Mouse (Mus musculus): ENCODE measurements around the gene Proser2. TPM values are rescaled to one million over a fixed set of nuclear protein-coding genes. Genes with fewer than 3 reads are reported as not detected.

Gene Proser2
- polyA plus RNA-seq, 1 experiment: not detected

GRCm38 (mm10) chr2:6059291-6059690 is 70.7 kb downstream of the Proser2 start:
- TF ChIP-seq CTCF (IDR thresholded peaks at IDR 0.05; ENCODE audit: low read depth, low read length) (no peak), POLR2A (IDR thresholded peaks at IDR 0.05; ENCODE audit: borderline replicate concordance, low read depth, low read length) (no peak)
- Histone ChIP-seq H3K4me1 (ENCODE audit: control insufficient read depth, insufficient read depth, low read length) (no peaks in the 10 kb centered on the region), H3K4me3 (ENCODE audit: insufficient read depth, low read length) (no peak overlapping the region), H3K27ac (ENCODE audit: insufficient read depth, low read depth, low read length) (no peak overlapping the region)

- H3K4me1 ChIP-seq (ENCODE audit: control insufficient read depth, insufficient read depth, low read length): no peaks in the 10 kb centered on the region
- no peak for TF ChIP-seq POLR2A (IDR thresholded peaks at IDR 0.05; ENCODE audit: borderline replicate concordance, low read depth, low read length)
- TF ChIP-seq CTCF (IDR thresholded peaks at IDR 0.05; ENCODE audit: low read depth, low read length): no peak
Measured at GRCm38 (mm10) chr2:6056518-6056917, 73.5 kb downstream of the Proser2 start.

GRCm38 (mm10) chr2:6055466-6055865 is 74.5 kb downstream of the Proser2 start:
- Histone ChIP-seq H3K4me1 (ENCODE audit: control insufficient read depth, insufficient read depth, low read length) (no peaks in the 10 kb centered on the region), H3K4me3 (ENCODE audit: insufficient read depth, low read length) (no peak overlapping the region), H3K27ac (ENCODE audit: insufficient read depth, low read depth, low read length) (no peak overlapping the region)
- TF ChIP-seq CTCF (IDR thresholded peaks at IDR 0.05; ENCODE audit: low read depth, low read length): no peak
- no peak for TF ChIP-seq POLR2A (IDR thresholded peaks at IDR 0.05; ENCODE audit: borderline replicate concordance, low read depth, low read length)

More at GRCm38 (mm10) chr2:6056518-6056917, 73.5 kb downstream of the Proser2 start:
- Histone ChIP-seq H3K4me3 (ENCODE audit: insufficient read depth, low read length) (no peak overlapping the region), H3K27ac (ENCODE audit: insufficient read depth, low read depth, low read length) (no peak overlapping the region)

GRCm38 (mm10) chr2:6049018-6049417 is 81.0 kb downstream of the Proser2 start:
- Histone ChIP-seq H3K4me1 (ENCODE audit: control insufficient read depth, insufficient read depth, low read length) (peaks cover 11% of the 10 kb centered on the region), H3K4me3 (ENCODE audit: insufficient read depth, low read length) (no peak overlapping the region), H3K27ac (ENCODE audit: insufficient read depth, low read depth, low read length) (no peak overlapping the region)
- TF ChIP-seq POLR2A (IDR thresholded peaks at IDR 0.05; ENCODE audit: borderline replicate concordance, low read depth, low read length) (no peak), CTCF (IDR thresholded peaks at IDR 0.05; ENCODE audit: low read depth, low read length) (no peak)

- Histone ChIP-seq H3K27ac (ENCODE audit: insufficient read depth, low read depth, low read length) (no peak overlapping the region), H3K4me3 (ENCODE audit: insufficient read depth, low read length) (no peak overlapping the region), H3K4me1 (ENCODE audit: control insufficient read depth, insufficient read depth, low read length) (peaks cover 13% of the 10 kb centered on the region)
- TF ChIP-seq POLR2A (IDR thresholded peaks at IDR 0.05; ENCODE audit: borderline replicate concordance, low read depth, low read length) (no peak), CTCF (IDR thresholded peaks at IDR 0.05; ENCODE audit: low read depth, low read length) (no peak)
Measured at GRCm38 (mm10) chr2:6048570-6048969, 81.4 kb downstream of the Proser2 start.

Other genes starting within 250 kb of the Proser2 start
- 20.8 and 24.5 TPM in 2 replicates for gene Sec61a2, start 234.8 kb downstream of the Proser2 start, polyA plus RNA-seq (2012; ENCODE audit: insufficient read depth, insufficient read length, missing spikeins)
- 0.23 and 1.3 TPM in 2 replicates for gene Dhtkd1, start 187.4 kb downstream of the Proser2 start, polyA plus RNA-seq (2012; ENCODE audit: insufficient read depth, insufficient read length, missing spikeins)
- gene Upf2, start 178.7 kb downstream of the Proser2 start, polyA plus RNA-seq (2012; ENCODE audit: insufficient read depth, insufficient read length, missing spikeins): 19.6 and 22.4 TPM in 2 replicates
- gene Echdc3, start 82.8 kb upstream of the Proser2 start, polyA plus RNA-seq (2012; ENCODE audit: insufficient read depth, insufficient read length, missing spikeins): 1.1 and 1.2 TPM in 2 replicates
- gene Usp6nl, start 192.5 kb upstream of the Proser2 start, polyA plus RNA-seq (2012; ENCODE audit: insufficient read depth, insufficient read length, missing spikeins): 4.6 and 5.6 TPM in 2 replicates